Mouse (Mus musculus): ENCODE data around the gene Slc24a2.

GRCm38 (mm10) chr4:87043296-87043695, 187.0 kb downstream of the Slc24a2 start:
- no peak for TF ChIP-seq CTCF (IDR thresholded peaks at IDR 0.05; ENCODE audit: control insufficient read depth, insufficient read depth, insufficient read length)
- no peak for TF ChIP-seq MAX (IDR thresholded peaks at IDR 0.05)
- no peak for TF ChIP-seq USF1 (IDR thresholded peaks at IDR 0.05; ENCODE audit: low read depth)
- TF ChIP-seq FOSL1 (IDR thresholded peaks at IDR 0.05; ENCODE audit: insufficient read depth, low read length, poor library complexity, severe bottlenecking): no peak
- TF ChIP-seq MYOD1 (IDR thresholded peaks at IDR 0.05; ENCODE audit: control insufficient read depth, insufficient read length, low read depth): no peak
- TF ChIP-seq CEBPB (IDR thresholded peaks at IDR 0.05; ENCODE audit: low read depth): no peak
